Comparison of ENCODE assay signal across 8 mouse cellular contexts in genomic region chr15:82016101-82016808, GRCm38 (mm10). TPM values are rescaled to one million over a fixed set of nuclear protein-coding genes. Genes with fewer than 3 reads are reported as not detected.
DNase-seq lines count a peak whose midpoint lies in the region; ATAC-seq and TF ChIP-seq lines count a peak whose summit lies in the region.

No protein-coding gene starts in this region.

- peak; percentile 90 for TF ChIP-seq POLR2A in bone marrow, adult 2 months (IDR thresholded peaks at IDR 0.05; ENCODE audit: borderline replicate concordance, control insufficient read depth, low read depth, low read length)

- peak; percentile 96 for ATAC-seq in embryonic facial prominence, embryonic 15.5 days (ENCODE audit: insufficient number of reproducible peaks, low FRiP score, low TSS enrichment, low read depth)
- ATAC-seq in kidney, embryonic 14.5 days (ENCODE audit: low FRiP score, low TSS enrichment), result peak; percentile 95
- peak; percentile 94 for ATAC-seq in limb, embryonic 15.5 days (ENCODE audit: insufficient number of reproducible peaks, low FRiP score, low TSS enrichment, low read depth)

- H3K4me3 ChIP-seq in bone marrow, adult 2 months (replicated peaks; ENCODE audit: control insufficient read depth, low read depth, low read length), result peak overlapping the region; percentile 79
- H3K4me3 ChIP-seq in embryonic facial prominence, embryonic 15.5 days (replicated peaks), result peak overlapping the region; percentile 82
- peak overlapping the region; percentile 97 for H3K4me3 ChIP-seq in kidney, embryonic 14.5 days (ENCODE audit: low read length)
- H3K4me3 ChIP-seq in limb, embryonic 15.5 days, result peak overlapping the region; percentile 96

- peak; percentile 24; the same call in 1 of the 2 replicates for TF ChIP-seq CTCF in bone marrow, adult 2 months (IDR thresholded peaks at IDR 0.05; ENCODE audit: control insufficient read depth, insufficient read depth, low read length)

- under 1% methylated on average over 53 of the region's 53 CpGs for WGBS in bone marrow, adult 2 months
- WGBS in embryonic facial prominence, embryonic 15.5 days, result under 1% methylated on average over 53 of the region's 53 CpGs
- WGBS in kidney, embryonic 14.5 days, result under 1% methylated on average over 53 of the region's 53 CpGs
- under 1% methylated on average over 51 of the region's 53 CpGs for WGBS in limb, embryonic 15.5 days

- peak; percentile 100 for DNase-seq in 416B (ENCODE audit: low read depth)
- DNase-seq in heart, adult 9 months (ENCODE audit: low spot score in 2 of 2), result peak; percentile 97 to 99
- DNase-seq in monocyte, adult 2 months (ENCODE audit: low read depth in 1 of 2, low spot score in 2 of 2), result peak; percentile 96 to 99
- DNase-seq in spleen, postnatal 36 days (ENCODE audit: low spot score in 2 of 2), result peak; percentile 99

- peaks cover 4% of the 10 kb centered on the region; the same call in 1 of the 2 replicates for H3K36me3 ChIP-seq in embryonic facial prominence, embryonic 15.5 days
- peaks cover 6% of the 10 kb centered on the region; the same call in 1 of the 2 replicates for H3K36me3 ChIP-seq in kidney, embryonic 14.5 days (ENCODE audit: control insufficient read depth, insufficient read depth, low read length)
- peaks cover 13% of the 10 kb centered on the region for H3K36me3 ChIP-seq in limb, embryonic 15.5 days

- H3K9ac ChIP-seq in embryonic facial prominence, embryonic 15.5 days, result peak overlapping the region; percentile 70
- H3K9ac ChIP-seq in kidney, embryonic 14.5 days (ENCODE audit: low read depth, low read length), result peak overlapping the region; percentile 85
- H3K9ac ChIP-seq in limb, embryonic 15.5 days, result peak overlapping the region; percentile 85

- peak overlapping the region; percentile 51 for H3K27ac ChIP-seq in bone marrow, adult 2 months (ENCODE audit: control insufficient read depth, insufficient read depth, low read depth, low read length, poor library complexity)
- peak overlapping the region; percentile 74 for H3K27ac ChIP-seq in embryonic facial prominence, embryonic 15.5 days (replicated peaks)
- peak overlapping the region; percentile 74; the same call in 1 of the 2 replicates for H3K27ac ChIP-seq in kidney, embryonic 14.5 days (ENCODE audit: low read depth, low read length)
- H3K27ac ChIP-seq in limb, embryonic 15.5 days, result peak overlapping the region; percentile 69

- no peaks in the 10 kb centered on the region for H3K9me3 ChIP-seq in embryonic facial prominence, embryonic 15.5 days (replicated peaks)
- no peaks in the 10 kb centered on the region for H3K9me3 ChIP-seq in kidney, embryonic 14.5 days (ENCODE audit: control insufficient read depth, low read length)
- H3K9me3 ChIP-seq in limb, embryonic 15.5 days, result no peaks in the 10 kb centered on the region

- no peaks in the 10 kb centered on the region for H3K27me3 ChIP-seq in embryonic facial prominence, embryonic 15.5 days
- H3K27me3 ChIP-seq in kidney, embryonic 14.5 days (ENCODE audit: control insufficient read depth, insufficient read depth, low read length), result no peaks in the 10 kb centered on the region
- no peaks in the 10 kb centered on the region for H3K27me3 ChIP-seq in limb, embryonic 15.5 days

- H3K4me1 ChIP-seq in bone marrow, adult 2 months (ENCODE audit: control insufficient read depth, insufficient read depth, low read length), result no peaks in the 10 kb centered on the region; the same call in 1 of the 2 replicates
- H3K4me1 ChIP-seq in embryonic facial prominence, embryonic 15.5 days, result peaks cover 21% of the 10 kb centered on the region
- peaks cover 10% of the 10 kb centered on the region; the same call in 1 of the 2 replicates for H3K4me1 ChIP-seq in kidney, embryonic 14.5 days (ENCODE audit: control insufficient read depth, insufficient read depth, low read length)
- H3K4me1 ChIP-seq in limb, embryonic 15.5 days, result peaks cover 11% of the 10 kb centered on the region

- H3K4me2 ChIP-seq in embryonic facial prominence, embryonic 15.5 days (replicated peaks), result peak overlapping the region; percentile 81
- H3K4me2 ChIP-seq in kidney, embryonic 14.5 days (replicated peaks; ENCODE audit: low read depth, low read length), result peak overlapping the region; percentile 87
- peak overlapping the region; percentile 89 for H3K4me2 ChIP-seq in limb, embryonic 15.5 days

RNA-seq across cellular contexts. Expression of gene Desi1, which starts 17.4 kb away (rescaled TPM):
- polyA plus RNA-seq in bone marrow, adult 2 months (2011; ENCODE audit: insufficient read depth, insufficient read length, low replicate concordance, missing spikeins), result 12.5 and 22.7 TPM in 2 replicates
- polyA plus RNA-seq in embryonic facial prominence, embryonic 15.5 days (2015; fragmentation: Nextera tagmentation; extraction: Ambion mirVana), result 29.3 and 29.8 TPM in 2 replicates
- polyA plus RNA-seq in kidney, embryonic 14.5 days (2014; fragmentation: Nextera tagmentation; extraction: Ambion mirVana), result 18.9 and 33.0 TPM in 2 replicates
- 30.2 and 30.9 TPM in 2 replicates for polyA plus RNA-seq in limb, embryonic 15.5 days (2015; fragmentation: Nextera tagmentation; extraction: Ambion mirVana)

RNA-seq across cellular contexts. Expression of gene Xrcc6, which starts 28.6 kb away (rescaled TPM):
- 60.8 and 96.2 TPM in 2 replicates for polyA plus RNA-seq in bone marrow, adult 2 months (2011; ENCODE audit: insufficient read depth, insufficient read length, low replicate concordance, missing spikeins)
- polyA plus RNA-seq in embryonic facial prominence, embryonic 15.5 days (2015; fragmentation: Nextera tagmentation; extraction: Ambion mirVana), result 75.5 and 82.1 TPM in 2 replicates
- polyA plus RNA-seq in kidney, embryonic 14.5 days (2014; fragmentation: Nextera tagmentation; extraction: Ambion mirVana), result 71.9 and 87.6 TPM in 2 replicates
- polyA plus RNA-seq in limb, embryonic 15.5 days (2015; fragmentation: Nextera tagmentation; extraction: Ambion mirVana), result 73.8 and 77.5 TPM in 2 replicates

RNA-seq across cellular contexts. Expression of gene Snu13, which starts 31.1 kb away (rescaled TPM):
- 119 and 144 TPM in 2 replicates for polyA plus RNA-seq in bone marrow, adult 2 months (2011; ENCODE audit: insufficient read depth, insufficient read length, low replicate concordance, missing spikeins)
- polyA plus RNA-seq in embryonic facial prominence, embryonic 15.5 days (2015; fragmentation: Nextera tagmentation; extraction: Ambion mirVana), result 246 and 260 TPM in 2 replicates
- 342 and 399 TPM in 2 replicates for polyA plus RNA-seq in kidney, embryonic 14.5 days (2014; fragmentation: Nextera tagmentation; extraction: Ambion mirVana)
- polyA plus RNA-seq in limb, embryonic 15.5 days (2015; fragmentation: Nextera tagmentation; extraction: Ambion mirVana), result 250 and 262 TPM in 2 replicates

RNA-seq across cellular contexts. Expression of gene 1700029P11Rik, which starts 35.9 kb away (rescaled TPM):
- polyA plus RNA-seq in bone marrow, adult 2 months (2011; ENCODE audit: insufficient read depth, insufficient read length, low replicate concordance, missing spikeins), result 3.0 TPM in 1 of 2 replicates, not detected in the other
- polyA plus RNA-seq in embryonic facial prominence, embryonic 15.5 days (2015; fragmentation: Nextera tagmentation; extraction: Ambion mirVana), result not detected in 2 replicates
- not detected in 2 replicates for polyA plus RNA-seq in kidney, embryonic 14.5 days (2014; fragmentation: Nextera tagmentation; extraction: Ambion mirVana)
- polyA plus RNA-seq in limb, embryonic 15.5 days (2015; fragmentation: Nextera tagmentation; extraction: Ambion mirVana), result not detected in 2 replicates

RNA-seq across cellular contexts. Expression of gene 4930407I10Rik, which starts 42.7 kb away (rescaled TPM):
- not detected in 2 replicates for polyA plus RNA-seq in bone marrow, adult 2 months (2011; ENCODE audit: insufficient read depth, insufficient read length, low replicate concordance, missing spikeins)
- polyA plus RNA-seq in embryonic facial prominence, embryonic 15.5 days (2015; fragmentation: Nextera tagmentation; extraction: Ambion mirVana), result not detected in 2 replicates
- polyA plus RNA-seq in kidney, embryonic 14.5 days (2014; fragmentation: Nextera tagmentation; extraction: Ambion mirVana), result not detected in 2 replicates
- polyA plus RNA-seq in limb, embryonic 15.5 days (2015; fragmentation: Nextera tagmentation; extraction: Ambion mirVana), result not detected in 2 replicates

Comparison
In these comparisons a context has a peak if more than half of its experiments do, and no peak if none do; other contexts are left out.
1. Peak in every context shown above with its lines: DNase-seq, ATAC-seq, H3K4me3 ChIP-seq and H3K27ac ChIP-seq.